Mouse (Mus musculus): Measurements from ENCODE around the gene Caln1. TPM values are rescaled to one million over a fixed set of nuclear protein-coding genes. Genes with fewer than 3 reads are reported as not detected.

Gene Caln1
- polyA plus RNA-seq, 1 experiment from 2014 or later: 0.25 TPM

DNA sequence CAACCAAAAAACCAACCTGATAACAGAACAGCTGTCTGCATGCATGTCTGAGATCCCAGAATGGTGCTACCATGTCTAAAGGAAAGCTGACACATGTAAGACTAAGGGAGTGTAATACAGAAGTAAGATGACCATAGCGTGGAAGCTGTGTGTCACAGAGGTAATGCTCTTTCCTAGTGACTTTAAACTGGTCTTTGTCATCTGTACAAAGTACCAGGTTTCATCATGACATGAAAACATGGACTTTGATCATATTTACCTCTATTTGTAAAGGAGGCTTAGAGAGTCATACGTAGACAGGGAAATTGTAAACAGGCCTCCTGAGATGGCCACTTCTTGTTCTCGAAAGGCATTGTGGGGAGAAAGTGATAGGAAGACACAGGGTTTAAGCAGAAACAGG lies 489.5 kb downstream of the Caln1 start:
- Histone ChIP-seq H3K9ac (no peak overlapping the region), H3K36me3 (no peaks in the 10 kb centered on the region)
- 70% methylated on average over 3 of the region's 3 CpGs for WGBS

DNA sequence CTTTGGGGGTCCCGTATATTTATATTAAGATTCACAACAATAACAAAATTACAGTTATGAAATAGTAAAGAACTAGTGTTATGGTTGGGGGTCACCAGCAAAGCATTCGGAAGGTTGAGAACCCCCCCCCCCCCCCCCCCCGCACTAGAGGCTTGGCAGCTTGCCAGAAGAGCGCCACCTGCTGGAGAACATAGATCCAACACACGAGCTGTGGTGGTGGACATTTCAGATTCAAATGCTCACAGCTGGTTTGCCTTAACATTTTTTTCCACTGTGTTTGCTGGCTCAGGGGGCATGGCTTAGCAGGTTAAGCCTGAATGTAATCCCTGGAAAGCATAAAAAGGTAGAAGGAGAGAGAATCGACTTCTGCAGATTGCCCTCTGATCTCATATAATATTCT lies 490.5 kb downstream of the Caln1 start:
- Histone ChIP-seq H3K4me2 (no peak overlapping the region), H3K9me3 (no peaks in the 10 kb centered on the region), H3K4me1 (no peaks in the 10 kb centered on the region), H3K9ac (no peak overlapping the region), H3K27me3 (replicated peaks) (peaks cover 8% of the 10 kb centered on the region; the same call in 1 of the 2 replicates), H3K36me3 (no peaks in the 10 kb centered on the region), H3K4me3 (no peak overlapping the region), H3K27ac (replicated peaks) (no peak overlapping the region)
- no peak for ATAC-seq (ENCODE audit: extremely low read depth, insufficient number of reproducible peaks, low FRiP score, low TSS enrichment)
- 43% methylated on average over 5 of the region's 6 CpGs for WGBS

More for the DNA sequence above, 489.5 kb downstream of the Caln1 start:
- no peak overlapping the region for H3K27ac ChIP-seq (replicated peaks)
- H3K4me2 ChIP-seq: no peak overlapping the region
- ATAC-seq (ENCODE audit: extremely low read depth, insufficient number of reproducible peaks, low FRiP score, low TSS enrichment): no peak
- H3K9me3 ChIP-seq: no peaks in the 10 kb centered on the region
- H3K4me3 ChIP-seq: no peak overlapping the region
- H3K27me3 ChIP-seq (replicated peaks): peaks cover 16% of the 10 kb centered on the region; the same call in 1 of the 2 replicates
- H3K4me1 ChIP-seq: no peaks in the 10 kb centered on the region

DNA sequence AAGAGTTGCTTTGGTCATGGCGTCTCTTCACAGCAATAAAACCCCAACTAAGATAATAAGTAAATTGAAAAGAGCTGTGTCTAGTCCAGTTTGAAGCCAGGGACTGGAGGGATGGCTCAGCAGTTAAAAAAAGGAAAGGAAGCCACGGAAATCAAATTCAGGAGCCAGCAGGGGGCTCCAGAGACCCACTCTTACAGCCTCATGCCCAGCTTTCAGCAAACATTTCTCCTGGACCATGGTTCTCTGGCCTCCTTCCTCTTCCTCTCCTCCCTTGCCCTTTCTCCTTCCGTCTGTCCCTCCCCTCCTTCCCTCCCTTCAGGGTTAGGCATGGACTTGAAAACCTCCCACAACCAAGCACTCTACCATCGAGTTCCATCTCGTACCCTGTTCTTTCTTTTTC lies 493.0 kb downstream of the Caln1 start:
- 54% methylated on average over 5 of the region's 5 CpGs for WGBS
- H3K27ac ChIP-seq (replicated peaks): no peak overlapping the region

DNA sequence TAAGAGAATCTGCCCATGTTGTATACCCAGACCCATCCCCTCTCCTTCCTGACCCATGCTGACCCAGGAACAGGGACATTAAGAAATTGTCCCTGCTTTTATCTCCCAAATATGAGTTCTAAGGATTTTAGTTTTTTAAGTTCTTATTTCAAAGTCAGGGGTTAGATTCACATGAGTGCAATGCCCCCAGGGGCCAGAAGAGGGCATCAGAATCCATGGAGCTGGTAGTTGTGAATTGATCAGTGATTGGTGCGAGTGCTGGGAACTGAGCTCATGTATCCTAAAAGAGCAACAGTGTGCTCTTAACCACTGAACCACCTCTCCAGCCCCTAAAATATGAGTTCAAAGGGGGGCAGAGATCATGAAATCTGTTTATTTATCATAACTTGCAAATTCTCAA lies 500.6 kb downstream of the Caln1 start:
- no peaks in the 10 kb centered on the region for H3K36me3 ChIP-seq
- 0 out of 2 replicates have a peak, but pooled peaks cover 17% of the 10 kb centered on the region for H3K9me3 ChIP-seq
- H3K4me3 ChIP-seq: no peak overlapping the region
- H3K9ac ChIP-seq: no peak overlapping the region
- 63% methylated on average over 1 of the region's 1 CpGs for WGBS
- no peaks in the 10 kb centered on the region for H3K27me3 ChIP-seq (replicated peaks)
- ATAC-seq (ENCODE audit: extremely low read depth, insufficient number of reproducible peaks, low FRiP score, low TSS enrichment): no peak
- H3K27ac ChIP-seq (replicated peaks): no peak overlapping the region
- no peak overlapping the region for H3K4me2 ChIP-seq
- H3K4me1 ChIP-seq: no peaks in the 10 kb centered on the region

More for the DNA sequence above, 493.0 kb downstream of the Caln1 start:
- no peak overlapping the region for H3K9ac ChIP-seq
- H3K4me2 ChIP-seq: no peak overlapping the region
- no peak for ATAC-seq (ENCODE audit: extremely low read depth, insufficient number of reproducible peaks, low FRiP score, low TSS enrichment)
- 0 out of 2 replicates have a peak, but pooled peaks cover 3% of the 10 kb centered on the region for H3K27me3 ChIP-seq (replicated peaks)
- H3K36me3 ChIP-seq: no peaks in the 10 kb centered on the region
- no peak overlapping the region for H3K4me3 ChIP-seq
- no peaks in the 10 kb centered on the region for H3K4me1 ChIP-seq
- H3K9me3 ChIP-seq: no peaks in the 10 kb centered on the region

DNA sequence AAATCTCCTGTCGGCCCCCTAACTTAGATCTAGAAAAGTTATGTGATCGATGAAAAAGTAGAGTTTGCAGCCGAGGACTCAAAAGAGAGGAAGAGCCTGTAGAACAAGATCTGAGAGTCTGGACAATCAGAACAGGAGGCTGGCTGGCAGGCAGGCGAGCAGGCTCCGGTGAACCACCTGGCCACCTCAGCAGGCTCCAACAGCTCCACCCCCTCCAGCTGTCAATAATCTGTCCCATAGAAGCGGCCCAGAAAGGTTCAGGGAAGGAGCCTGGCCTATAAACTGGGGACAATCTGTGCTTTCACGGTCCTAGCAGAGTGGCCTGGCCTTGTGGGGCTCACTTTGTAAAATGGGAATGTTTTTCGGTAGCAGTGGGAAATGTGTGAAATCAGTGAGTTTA lies 501.8 kb downstream of the Caln1 start:
- H3K27me3 ChIP-seq (replicated peaks): no peaks in the 10 kb centered on the region
- H3K4me1 ChIP-seq: no peaks in the 10 kb centered on the region
- 0 out of 2 replicates have a peak, but pooled peaks cover 21% of the 10 kb centered on the region for H3K9me3 ChIP-seq
- H3K4me3 ChIP-seq: no peak overlapping the region
- 40% methylated on average over 8 of the region's 8 CpGs for WGBS
- ATAC-seq (ENCODE audit: extremely low read depth, insufficient number of reproducible peaks, low FRiP score, low TSS enrichment): no peak
- no peaks in the 10 kb centered on the region for H3K36me3 ChIP-seq
- H3K9ac ChIP-seq: no peak overlapping the region
- no peak overlapping the region for H3K27ac ChIP-seq (replicated peaks)
- H3K4me2 ChIP-seq: no peak overlapping the region

DNA sequence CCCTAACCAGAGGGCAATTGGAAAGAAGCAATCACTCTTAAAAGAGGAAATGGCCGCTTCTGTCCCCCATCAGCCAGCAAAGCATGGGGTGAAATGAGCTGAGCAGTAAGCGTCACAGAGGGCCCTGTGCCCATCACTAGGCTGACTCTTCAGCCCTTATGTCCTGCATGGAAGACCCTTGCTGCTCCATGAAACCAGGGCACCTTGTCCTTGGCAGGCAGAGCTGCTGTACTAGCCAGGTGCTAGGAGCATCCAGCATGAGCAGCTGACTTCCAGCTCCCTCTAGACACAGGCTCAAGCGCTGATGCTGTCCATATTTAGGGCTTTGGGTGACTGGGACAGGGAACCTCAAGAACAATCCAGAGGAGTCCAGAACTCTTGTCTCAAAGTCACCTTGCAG lies 506.1 kb downstream of the Caln1 start:
- Histone ChIP-seq H3K27me3 (replicated peaks) (no peaks in the 10 kb centered on the region), H3K9ac (no peak overlapping the region), H3K4me1 (no peaks in the 10 kb centered on the region), H3K27ac (replicated peaks) (no peak overlapping the region), H3K4me2 (no peak overlapping the region), H3K4me3 (no peak overlapping the region), H3K9me3 (peaks cover 24% of the 10 kb centered on the region; the same call in 1 of the 2 replicates), H3K36me3 (no peaks in the 10 kb centered on the region)
- 80% methylated on average over 3 of the region's 3 CpGs for WGBS
- ATAC-seq (ENCODE audit: extremely low read depth, insufficient number of reproducible peaks, low FRiP score, low TSS enrichment): no peak

DNA sequence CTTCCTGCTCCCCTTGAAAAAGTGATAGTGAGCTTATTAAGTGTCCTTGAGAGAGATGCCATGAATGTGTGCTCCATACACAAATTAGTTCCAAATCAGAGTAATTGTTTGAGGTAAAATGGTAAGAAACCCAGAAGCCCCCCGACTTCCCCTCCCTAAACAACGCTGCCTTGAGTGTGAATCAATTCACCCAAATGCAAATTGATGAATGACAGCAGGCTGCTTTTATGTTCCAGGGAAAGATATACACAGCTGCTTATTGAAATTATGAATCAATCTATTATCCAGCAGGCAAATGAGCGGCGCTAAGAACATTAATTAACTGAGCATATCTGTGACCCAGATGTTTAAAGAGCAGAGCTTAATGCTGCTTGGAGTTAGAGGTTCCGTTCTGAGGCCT lies 511.1 kb downstream of the Caln1 start:
- H3K9ac ChIP-seq: no peak overlapping the region
- WGBS: 77% methylated on average over 5 of the region's 5 CpGs

DNA sequence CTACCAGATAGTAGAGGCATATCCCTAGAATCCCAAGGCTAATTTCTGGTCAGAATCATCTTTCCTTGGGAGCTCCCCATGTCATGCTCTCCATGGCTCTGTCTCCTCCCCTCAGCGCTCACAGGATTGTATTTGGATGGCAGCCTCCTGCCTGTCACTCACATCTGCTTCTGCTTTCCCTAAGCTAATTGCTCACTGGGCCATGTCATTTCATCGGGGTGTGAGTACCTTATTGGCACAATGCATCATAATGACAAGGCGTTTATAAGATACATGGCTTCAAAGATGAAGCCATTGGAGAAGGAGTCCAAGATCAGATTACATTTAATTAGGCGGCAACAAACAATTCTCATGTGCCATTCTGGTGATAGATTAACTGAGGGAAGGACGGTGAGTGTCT lies 522.5 kb downstream of the Caln1 start:
- no peak for ATAC-seq (ENCODE audit: extremely low read depth, insufficient number of reproducible peaks, low FRiP score, low TSS enrichment)
- H3K27me3 ChIP-seq (replicated peaks): no peaks in the 10 kb centered on the region
- no peak overlapping the region for H3K9ac ChIP-seq
- H3K36me3 ChIP-seq: no peaks in the 10 kb centered on the region
- 64% methylated on average over 5 of the region's 5 CpGs for WGBS
- H3K4me2 ChIP-seq: no peak overlapping the region
- H3K4me1 ChIP-seq: no peaks in the 10 kb centered on the region
- no peaks in the 10 kb centered on the region for H3K9me3 ChIP-seq
- H3K4me3 ChIP-seq: no peak overlapping the region
- no peak overlapping the region for H3K27ac ChIP-seq (replicated peaks)

More for the DNA sequence above, 511.1 kb downstream of the Caln1 start:
- Histone ChIP-seq H3K36me3 (no peaks in the 10 kb centered on the region), H3K4me3 (no peak overlapping the region), H3K9me3 (peaks cover 17% of the 10 kb centered on the region; the same call in 1 of the 2 replicates), H3K27me3 (replicated peaks) (no peaks in the 10 kb centered on the region), H3K4me1 (no peaks in the 10 kb centered on the region), H3K27ac (replicated peaks) (no peak overlapping the region), H3K4me2 (no peak overlapping the region)
- no peak for ATAC-seq (ENCODE audit: extremely low read depth, insufficient number of reproducible peaks, low FRiP score, low TSS enrichment)

DNA sequence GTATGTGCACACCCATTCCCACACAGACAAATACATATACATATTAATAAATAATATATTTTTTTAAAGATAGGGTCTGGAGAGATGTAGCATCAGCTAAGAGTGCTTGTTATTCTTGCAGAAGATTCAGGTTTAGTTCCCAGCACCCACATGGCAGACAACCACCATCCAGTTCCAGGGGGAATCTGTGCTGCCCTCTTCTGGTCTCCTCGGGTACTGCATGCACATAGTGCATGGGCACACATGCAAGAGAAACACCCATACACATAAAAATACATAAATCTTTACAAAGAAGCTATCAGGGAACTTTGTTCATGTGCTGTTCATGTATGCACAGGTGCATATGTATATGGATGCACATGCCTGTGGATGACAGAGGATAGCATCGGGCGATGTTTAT lies 526.7 kb downstream of the Caln1 start:
- Histone ChIP-seq H3K4me1 (no peaks in the 10 kb centered on the region), H3K9ac (no peak overlapping the region), H3K27me3 (replicated peaks) (no peaks in the 10 kb centered on the region), H3K36me3 (no peaks in the 10 kb centered on the region), H3K27ac (replicated peaks) (no peak overlapping the region), H3K9me3 (no peaks in the 10 kb centered on the region), H3K4me3 (no peak overlapping the region), H3K4me2 (no peak overlapping the region)
- ATAC-seq (ENCODE audit: extremely low read depth, insufficient number of reproducible peaks, low FRiP score, low TSS enrichment): no peak
- 84% methylated on average over 3 of the region's 3 CpGs for WGBS

Other genes starting within 250 kb of the Caln1 start
- gene Kctd7, start 224.6 kb upstream of the Caln1 start, polyA plus RNA-seq (2015; fragmentation: Nextera tagmentation; extraction: Ambion mirVana): 4.0 and 4.6 TPM in 2 replicates
- 18.3 and 19.9 TPM in 2 replicates for gene Rabgef1, start 197.7 kb upstream of the Caln1 start, polyA plus RNA-seq (2015; fragmentation: Nextera tagmentation; extraction: Ambion mirVana)
- gene Tmem248, start 152.4 kb upstream of the Caln1 start, polyA plus RNA-seq (2015; fragmentation: Nextera tagmentation; extraction: Ambion mirVana): 24.7 and 33.5 TPM in 2 replicates
- gene Sbds, start 113.9 kb upstream of the Caln1 start, polyA plus RNA-seq (2015; fragmentation: Nextera tagmentation; extraction: Ambion mirVana): 52.3 and 60.7 TPM in 2 replicates
- 16.4 and 18.5 TPM in 2 replicates for gene Tyw1, start 113.8 kb upstream of the Caln1 start, polyA plus RNA-seq (2015; fragmentation: Nextera tagmentation; extraction: Ambion mirVana)
- not detected in 2 replicates for gene A330070K13Rik, start 15.2 kb downstream of the Caln1 start, polyA plus RNA-seq (2015; fragmentation: Nextera tagmentation; extraction: Ambion mirVana)